Mouse (Mus musculus): ENCODE data around the gene Slc12a6.

Gene Slc12a6

GRCm38 (mm10) chr2:112265448-112266241 lies at the start of gene Slc12a6:
TSS of gene Slc12a6 (plus strand) at chr2:112265825.
- WGBS: under 1% methylated on average over 85 of the region's 85 CpGs

- WGBS: 7% methylated on average over 1 of the region's 1 CpGs
Observed at GRCm38 (mm10) chr2:112215977-112216376, 49.6 kb upstream of the Slc12a6 start.

GRCm38 (mm10) chr2:112217614-112218013 lies 48.0 kb upstream of the Slc12a6 start:
- 79% methylated on average over 6 of the region's 6 CpGs for WGBS

GRCm38 (mm10) chr2:112220880-112221279 lies 44.7 kb upstream of the Slc12a6 start:
- WGBS: 77% methylated on average over 5 of the region's 5 CpGs

GRCm38 (mm10) chr2:112222607-112223006 lies 43.0 kb upstream of the Slc12a6 start:
- WGBS: 49% methylated on average over 5 of the region's 5 CpGs

GRCm38 (mm10) chr2:112224356-112224755 lies 41.3 kb upstream of the Slc12a6 start:
- 40% methylated on average over 4 of the region's 4 CpGs for whole genome bisulfite sequencing

- whole genome bisulfite sequencing: 66% methylated on average over 1 of the region's 1 CpGs
Observed at GRCm38 (mm10) chr2:112232623-112233022, 33.0 kb upstream of the Slc12a6 start.

GRCm38 (mm10) chr2:112236620-112237019 lies 29.0 kb upstream of the Slc12a6 start:
- 79% methylated on average over 2 of the region's 2 CpGs for WGBS

GRCm38 (mm10) chr2:112238006-112238405 lies 27.6 kb upstream of the Slc12a6 start:
- WGBS: 17% methylated on average over 4 of the region's 4 CpGs

- under 1% methylated on average over 88 of the region's 94 CpGs for WGBS
Observed at GRCm38 (mm10) chr2:112239212-112239934, 26.3 kb upstream of the Slc12a6 start, which contains the start of gene Lpcat4. TSS of gene Lpcat4 (plus strand) at chr2:112239468.

- WGBS: 1% methylated on average over 28 of the region's 28 CpGs
Observed at GRCm38 (mm10) chr2:112239935-112240721, 25.5 kb upstream of the Slc12a6 start.

GRCm38 (mm10) chr2:112241787-112242186 lies 23.8 kb upstream of the Slc12a6 start:
- WGBS: 82% methylated on average over 14 of the region's 14 CpGs

- WGBS: 62% methylated on average over 5 of the region's 5 CpGs
Observed at GRCm38 (mm10) chr2:112245307-112245706, 20.3 kb upstream of the Slc12a6 start.

GRCm38 (mm10) chr2:112246193-112246592 lies 19.4 kb upstream of the Slc12a6 start:
- WGBS: 71% methylated on average over 6 of the region's 6 CpGs

- WGBS: 43% methylated on average over 10 of the region's 10 CpGs
Observed at GRCm38 (mm10) chr2:112247323-112247722, 18.3 kb upstream of the Slc12a6 start.

GRCm38 (mm10) chr2:112249780-112250453 lies 15.7 kb upstream of the Slc12a6 start:
- WGBS: 47% methylated on average over 10 of the region's 10 CpGs

- whole genome bisulfite sequencing: 71% methylated on average over 7 of the region's 7 CpGs
Observed at GRCm38 (mm10) chr2:112254675-112255515, 10.7 kb upstream of the Slc12a6 start.

- WGBS: 63% methylated on average over 10 of the region's 10 CpGs
Observed at GRCm38 (mm10) chr2:112259241-112259962, 6.2 kb upstream of the Slc12a6 start, which contains the start of gene Nutm1. TSS of gene Nutm1 (minus strand) at chr2:112259291.

- WGBS: under 1% methylated on average over 36 of the region's 36 CpGs
Observed at GRCm38 (mm10) chr2:112261748-112262653, 3.6 kb upstream of the Slc12a6 start, which contains the start of gene Nop10. TSS of gene Nop10 (plus strand) at chr2:112261926.

Data from cerebral cortex, adult 2 months (tissue).